Mouse (Mus musculus) kidney, adult 2 months (tissue): ENCODE data around the gene Krtap8-1. TPM values are rescaled to one million over a fixed set of nuclear protein-coding genes. Genes with fewer than 3 reads are reported as not detected.

Source experiments
- DNase-seq: peaks from one replicate; pipeline ENCODE4 v3.0.0; 2021
- H3K27ac ChIP-seq: fragments of 200-500 bp; 2 replicates; pipeline ENCODE4 v1.5.1; 2012; ENCODE audit warnings: low read depth, low read length, control low read depth, inconsistent platforms; ENCODE audit not compliant: insufficient read depth
- H3K27me3 ChIP-seq: fragments of 200-500 bp; replicated peaks from 2 replicates; pipeline ENCODE4 v1.6.1; 2012; ENCODE audit warnings: mild to moderate bottlenecking, moderate library complexity, low read length, inconsistent platforms; ENCODE audit not compliant: control insufficient read depth, insufficient read depth
- H3K36me3 ChIP-seq: fragments of 200-500 bp; 2 replicates; pipeline ENCODE4 v1.6.1; 2012; ENCODE audit warnings: mild to moderate bottlenecking, moderate library complexity, low read length, inconsistent platforms; ENCODE audit not compliant: control insufficient read depth, insufficient read depth
- H3K4me1 ChIP-seq: fragments of 200-500 bp; 2 replicates; pipeline ENCODE4 v1.6.1; 2011; ENCODE audit warnings: low read length; ENCODE audit not compliant: control insufficient read depth, insufficient read depth
- H3K4me3 ChIP-seq: fragments of 200-500 bp; 2 replicates; pipeline ENCODE4 v1.5.1; 2011; ENCODE audit warnings: mild to moderate bottlenecking, low read depth, low read length, control low read depth; ENCODE audit not compliant: insufficient read depth
- CTCF ChIP-seq: fragments of 200-500 bp; conservative IDR thresholded peaks from 2 replicates; pipeline ENCODE4 v1.5.1; 2011; ENCODE audit warnings: low read depth, mild to moderate bottlenecking, control low read depth, low read length, moderate library complexity, mixed read lengths; ENCODE audit not compliant: insufficient read depth, insufficient read length
- POLR2A ChIP-seq: fragments of 200-500 bp; IDR thresholded peaks from one replicate; pipeline ENCODE4 v1.6.1; 2011; ENCODE audit warnings: low read depth, low read length, control low read depth
- WGBS: fragments of 180-500 bp; shearing (Covaris S2); methylation state at CpG from one replicate; pipeline ENCODE4 v1.1.7; 2018; 5-methylcytosine and 5-hydroxymethylcytosine counted together
- polyA plus RNA-seq: library from polyadenylated mRNA; depleted of rRNA; stranded (reverse); fragments of >200 nt; gene quantifications from 2 replicates; pipeline ENCODE4 v1.2.3, GENCODE M21; 2012; rRNA removed

The Krtap8-1 gene
- polyA plus RNA-seq, 1 experiment: not detected

DNA sequence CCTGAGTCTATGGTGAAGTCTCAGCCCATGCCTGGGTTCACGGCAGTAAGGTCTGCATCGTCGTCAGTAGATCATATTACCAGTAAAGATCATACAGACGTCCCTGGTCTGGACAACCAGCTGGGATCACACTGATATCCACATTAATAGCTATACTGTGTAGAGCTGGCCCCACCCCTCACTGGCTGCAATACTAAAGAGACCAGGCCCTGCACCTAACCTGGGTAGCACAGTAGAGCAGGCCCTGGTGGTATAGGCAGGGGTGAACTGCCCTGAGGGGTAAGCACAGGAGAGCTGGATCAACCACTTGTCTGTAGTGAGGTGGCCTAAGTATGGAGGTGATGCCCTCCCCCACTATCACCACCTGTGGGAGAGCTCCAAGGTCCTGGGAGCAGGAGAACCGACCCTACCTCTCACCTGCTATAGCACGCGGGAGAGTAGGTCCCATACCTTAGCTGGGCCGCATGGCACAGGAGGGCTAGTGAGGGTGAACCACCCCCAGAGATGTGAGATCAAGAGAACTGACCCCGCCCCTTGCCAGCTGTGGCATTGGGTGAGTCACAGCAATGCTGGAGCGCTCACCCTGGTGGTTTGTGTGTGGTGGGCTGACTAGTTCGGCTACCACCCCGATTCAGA, 10.0 kb downstream of the Krtap8-1 start:
- WGBS: 79% methylated on average over 12 of the region's 12 CpGs
- Histone ChIP-seq H3K4me1 (no peaks in the 10 kb centered on the region), H3K4me3 (no peak overlapping the region), H3K27me3 (no peaks in the 10 kb centered on the region), H3K27ac (no peak overlapping the region), H3K36me3 (no peaks in the 10 kb centered on the region)
- TF ChIP-seq POLR2A (no peak), CTCF (no peak)
- no peak for DNase-seq

DNA sequence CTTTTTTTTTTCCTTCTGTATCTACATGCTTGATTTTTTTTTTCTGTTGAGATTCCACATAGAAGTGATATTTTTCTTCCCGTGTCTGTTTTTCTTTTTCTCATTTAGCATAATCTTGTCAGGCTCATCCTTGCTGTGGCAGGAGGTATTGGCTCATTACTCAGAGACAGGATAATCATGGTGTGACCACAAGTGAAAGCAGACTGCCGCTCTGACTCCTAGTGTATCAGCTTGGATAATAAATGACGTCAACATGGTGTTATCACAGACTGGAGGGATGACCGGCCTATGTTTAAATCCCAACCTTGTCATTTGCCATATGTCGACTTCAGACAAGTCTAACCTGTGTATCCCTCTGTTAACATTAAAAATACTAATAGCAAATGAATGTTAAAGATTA, 26.6 kb downstream of the Krtap8-1 start:
- DNase-seq: no peak
- TF ChIP-seq POLR2A (no peak), CTCF (no peak)
- Histone ChIP-seq H3K27ac (no peak overlapping the region), H3K36me3 (no peaks in the 10 kb centered on the region), H3K27me3 (no peaks in the 10 kb centered on the region), H3K4me3 (no peak overlapping the region), H3K4me1 (no peaks in the 10 kb centered on the region)
- 74% methylated on average over 5 of the region's 5 CpGs for WGBS

Other genes starting within 250 kb of the Krtap8-1 start
- gene Krtap21-1, start 84.1 kb downstream of the Krtap8-1 start, polyA plus RNA-seq: not detected in 2 replicates
- not detected in 2 replicates for gene Krtap6-2, start 67.8 kb downstream of the Krtap8-1 start, polyA plus RNA-seq
- not detected in 2 replicates for gene Krtap7-1, start 20.4 kb upstream of the Krtap8-1 start, polyA plus RNA-seq
- gene Krtap11-1, start 83.2 kb upstream of the Krtap8-1 start, polyA plus RNA-seq: not detected in 2 replicates